Mouse (Mus musculus): ENCODE measurements around the gene Tcaim.

DNA sequence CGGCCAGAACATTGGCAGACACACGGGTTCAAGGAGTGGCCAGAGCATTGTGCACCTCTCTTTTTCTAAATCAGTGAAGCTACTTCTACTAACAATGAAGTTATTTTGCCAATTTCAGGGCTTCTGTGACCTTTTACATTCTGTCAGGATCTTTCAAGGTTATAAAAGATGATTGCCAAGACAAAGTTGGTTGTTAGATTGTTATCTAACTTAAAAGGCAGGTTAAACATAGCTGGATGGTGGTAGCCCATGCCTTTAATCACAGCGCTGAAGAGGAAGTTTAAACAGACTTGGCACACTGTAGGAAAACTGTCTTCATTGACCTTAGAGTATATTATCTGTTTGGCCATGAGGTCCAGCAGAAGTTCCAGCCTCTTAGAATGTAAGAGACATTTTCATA, 40.3 kb downstream of the Tcaim start:
- TF ChIP-seq POLR2A (IDR thresholded peaks at IDR 0.05; ENCODE audit: borderline replicate concordance, extremely low read depth, low read depth, low read length) (no peak), CTCF (IDR thresholded peaks at IDR 0.05; ENCODE audit: insufficient read depth, low read length) (no peak)

All from lung, adult 2 months (tissue).